Mouse (Mus musculus): ENCODE data around the gene Cmss1. TPM values are rescaled to one million over a fixed set of nuclear protein-coding genes. Genes with fewer than 3 reads are reported as not detected.

The Cmss1 gene
- polyA plus RNA-seq, 1 experiment from 2014 or later, result 43.7 TPM

GRCm38 (mm10) chr16:57530547-57530946 is 76.1 kb downstream of the Cmss1 start:
- Histone ChIP-seq H3K36me3 (no peaks in the 10 kb centered on the region), H3K4me1 (peaks cover 21% of the 10 kb centered on the region), H3K27ac (no peak overlapping the region), H3K4me3 (no peak overlapping the region), H3K27me3 (ENCODE audit: insufficient read depth, poor library complexity, severe bottlenecking) (no peaks in the 10 kb centered on the region), H3K9me3 (no peaks in the 10 kb centered on the region)
- 72% methylated on average over 4 of the region's 4 CpGs for WGBS
- DNase-seq (ENCODE audit: low spot score), result no peak

GRCm38 (mm10) chr16:57528457-57528856 is 78.2 kb downstream of the Cmss1 start:
- H3K27me3 ChIP-seq (ENCODE audit: insufficient read depth, poor library complexity, severe bottlenecking), result no peaks in the 10 kb centered on the region
- H3K4me3 ChIP-seq, result no peak overlapping the region
- peaks cover 21% of the 10 kb centered on the region for H3K4me1 ChIP-seq
- H3K27ac ChIP-seq, result peak overlapping the region; percentile 22; the same call in 1 of the 2 replicates
- H3K9me3 ChIP-seq, result no peaks in the 10 kb centered on the region
- WGBS, result 75% methylated on average over 4 of the region's 4 CpGs
- no peak for DNase-seq (ENCODE audit: low spot score)
- H3K36me3 ChIP-seq, result no peaks in the 10 kb centered on the region

- Histone ChIP-seq H3K27me3 (ENCODE audit: insufficient read depth, poor library complexity, severe bottlenecking) (no peaks in the 10 kb centered on the region), H3K4me1 (peaks cover 21% of the 10 kb centered on the region), H3K4me3 (no peak overlapping the region), H3K36me3 (no peaks in the 10 kb centered on the region), H3K9me3 (no peaks in the 10 kb centered on the region), H3K27ac (peak overlapping the region; percentile 69)
- no peak for DNase-seq (ENCODE audit: low spot score)
- 55% methylated on average over 7 of the region's 7 CpGs for WGBS
Observed at GRCm38 (mm10) chr16:57526893-57527292, 79.8 kb downstream of the Cmss1 start.

GRCm38 (mm10) chr16:57525476-57525875 is 81.2 kb downstream of the Cmss1 start:
- 64% methylated on average over 4 of the region's 4 CpGs for WGBS
- H3K27me3 ChIP-seq (ENCODE audit: insufficient read depth, poor library complexity, severe bottlenecking), result no peaks in the 10 kb centered on the region
- no peak overlapping the region for H3K4me3 ChIP-seq
- H3K36me3 ChIP-seq, result no peaks in the 10 kb centered on the region
- peaks cover 21% of the 10 kb centered on the region for H3K4me1 ChIP-seq
- H3K9me3 ChIP-seq, result no peaks in the 10 kb centered on the region
- DNase-seq (ENCODE audit: low spot score), result no peak
- no peak overlapping the region for H3K27ac ChIP-seq

GRCm38 (mm10) chr16:57525046-57525445 is 81.6 kb downstream of the Cmss1 start:
- 81% methylated on average over 5 of the region's 5 CpGs for WGBS

GRCm38 (mm10) chr16:57515636-57516035 is 91.0 kb downstream of the Cmss1 start:
- H3K9me3 ChIP-seq, result no peaks in the 10 kb centered on the region
- WGBS, result 76% methylated on average over 10 of the region's 10 CpGs
- DNase-seq (ENCODE audit: low spot score), result no peak

More at GRCm38 (mm10) chr16:57525046-57525445, 81.6 kb downstream of the Cmss1 start:
- peaks cover 21% of the 10 kb centered on the region for H3K4me1 ChIP-seq
- H3K27ac ChIP-seq, result no peak overlapping the region
- no peaks in the 10 kb centered on the region for H3K9me3 ChIP-seq
- H3K4me3 ChIP-seq, result no peak overlapping the region
- no peaks in the 10 kb centered on the region for H3K27me3 ChIP-seq (ENCODE audit: insufficient read depth, poor library complexity, severe bottlenecking)
- DNase-seq (ENCODE audit: low spot score), result no peak
- H3K36me3 ChIP-seq, result no peaks in the 10 kb centered on the region

GRCm38 (mm10) chr16:57514371-57514770 is 92.3 kb downstream of the Cmss1 start:
- Histone ChIP-seq H3K27ac (no peak overlapping the region), H3K36me3 (no peaks in the 10 kb centered on the region), H3K4me1 (peaks cover 8% of the 10 kb centered on the region; the same call in 1 of the 2 replicates), H3K27me3 (ENCODE audit: insufficient read depth, poor library complexity, severe bottlenecking) (no peaks in the 10 kb centered on the region), H3K9me3 (no peaks in the 10 kb centered on the region), H3K4me3 (no peak overlapping the region)
- DNase-seq (ENCODE audit: low spot score), result no peak
- 80% methylated on average over 4 of the region's 4 CpGs for WGBS

More at GRCm38 (mm10) chr16:57515636-57516035, 91.0 kb downstream of the Cmss1 start:
- Histone ChIP-seq H3K27ac (no peak overlapping the region), H3K4me1 (peaks cover 8% of the 10 kb centered on the region; the same call in 1 of the 2 replicates), H3K27me3 (ENCODE audit: insufficient read depth, poor library complexity, severe bottlenecking) (no peaks in the 10 kb centered on the region), H3K4me3 (no peak overlapping the region), H3K36me3 (no peaks in the 10 kb centered on the region)

GRCm38 (mm10) chr16:57513562-57513961 is 93.1 kb downstream of the Cmss1 start:
- H3K27me3 ChIP-seq (ENCODE audit: insufficient read depth, poor library complexity, severe bottlenecking), result no peaks in the 10 kb centered on the region
- H3K9me3 ChIP-seq, result no peaks in the 10 kb centered on the region
- WGBS, result 89% methylated on average over 7 of the region's 7 CpGs
- no peak overlapping the region for H3K27ac ChIP-seq
- peaks cover 8% of the 10 kb centered on the region; the same call in 1 of the 2 replicates for H3K4me1 ChIP-seq
- DNase-seq (ENCODE audit: low spot score), result no peak
- no peaks in the 10 kb centered on the region for H3K36me3 ChIP-seq
- no peak overlapping the region for H3K4me3 ChIP-seq

GRCm38 (mm10) chr16:57509099-57509498 is 97.6 kb downstream of the Cmss1 start:
- Histone ChIP-seq H3K4me3 (no peak overlapping the region), H3K27me3 (ENCODE audit: insufficient read depth, poor library complexity, severe bottlenecking) (no peaks in the 10 kb centered on the region), H3K9me3 (no peaks in the 10 kb centered on the region), H3K27ac (no peak overlapping the region), H3K36me3 (no peaks in the 10 kb centered on the region), H3K4me1 (no peaks in the 10 kb centered on the region)
- no peak for DNase-seq (ENCODE audit: low spot score)
- WGBS, result 70% methylated on average over 3 of the region's 3 CpGs

GRCm38 (mm10) chr16:57508351-57508750 is 98.3 kb downstream of the Cmss1 start:
- Histone ChIP-seq H3K4me3 (no peak overlapping the region), H3K27me3 (ENCODE audit: insufficient read depth, poor library complexity, severe bottlenecking) (no peaks in the 10 kb centered on the region), H3K27ac (no peak overlapping the region), H3K9me3 (no peaks in the 10 kb centered on the region), H3K36me3 (no peaks in the 10 kb centered on the region), H3K4me1 (no peaks in the 10 kb centered on the region)
- 89% methylated on average over 1 of the region's 1 CpGs for WGBS
- no peak for DNase-seq (ENCODE audit: low spot score)

GRCm38 (mm10) chr16:57506133-57506532 is 100.5 kb downstream of the Cmss1 start:
- Histone ChIP-seq H3K27me3 (ENCODE audit: insufficient read depth, poor library complexity, severe bottlenecking) (no peaks in the 10 kb centered on the region), H3K36me3 (no peaks in the 10 kb centered on the region), H3K9me3 (no peaks in the 10 kb centered on the region), H3K4me3 (no peak overlapping the region), H3K4me1 (peaks cover 5% of the 10 kb centered on the region; the same call in 1 of the 2 replicates), H3K27ac (no peak overlapping the region)
- DNase-seq (ENCODE audit: low spot score), result no peak
- 79% methylated on average over 6 of the region's 6 CpGs for WGBS

GRCm38 (mm10) chr16:57504728-57505127 is 101.9 kb downstream of the Cmss1 start:
- WGBS, result 83% methylated on average over 4 of the region's 4 CpGs
- no peaks in the 10 kb centered on the region for H3K27me3 ChIP-seq (ENCODE audit: insufficient read depth, poor library complexity, severe bottlenecking)

GRCm38 (mm10) chr16:57502761-57503160 is 103.9 kb downstream of the Cmss1 start:
- H3K27me3 ChIP-seq (ENCODE audit: insufficient read depth, poor library complexity, severe bottlenecking), result no peaks in the 10 kb centered on the region
- peaks cover 5% of the 10 kb centered on the region; the same call in 1 of the 2 replicates for H3K4me1 ChIP-seq
- H3K27ac ChIP-seq, result no peak overlapping the region
- no peak for DNase-seq (ENCODE audit: low spot score)
- no peaks in the 10 kb centered on the region for H3K9me3 ChIP-seq
- no peak overlapping the region for H3K4me3 ChIP-seq
- H3K36me3 ChIP-seq, result no peaks in the 10 kb centered on the region
- WGBS, result 65% methylated on average over 5 of the region's 5 CpGs

More at GRCm38 (mm10) chr16:57504728-57505127, 101.9 kb downstream of the Cmss1 start:
- Histone ChIP-seq H3K4me1 (peaks cover 5% of the 10 kb centered on the region; the same call in 1 of the 2 replicates), H3K36me3 (no peaks in the 10 kb centered on the region), H3K27ac (no peak overlapping the region), H3K9me3 (no peaks in the 10 kb centered on the region), H3K4me3 (no peak overlapping the region)
- DNase-seq (ENCODE audit: low spot score), result no peak

- Histone ChIP-seq H3K4me1 (peaks cover 5% of the 10 kb centered on the region; the same call in 1 of the 2 replicates), H3K36me3 (no peaks in the 10 kb centered on the region), H3K4me3 (no peak overlapping the region), H3K9me3 (no peaks in the 10 kb centered on the region), H3K27ac (no peak overlapping the region), H3K27me3 (ENCODE audit: insufficient read depth, poor library complexity, severe bottlenecking) (no peaks in the 10 kb centered on the region)
- DNase-seq (ENCODE audit: low spot score), result no peak
- 70% methylated on average over 2 of the region's 2 CpGs for WGBS
Observed at GRCm38 (mm10) chr16:57502230-57502629, 104.4 kb downstream of the Cmss1 start.

Data from heart, embryonic 10.5 days (tissue).